Mouse (Mus musculus) thymus, adult 2 months (tissue): ENCODE data around the gene Clca2.

ENCODE experiments used
- CTCF ChIP-seq: fragments of 200-500 bp; IDR thresholded peaks from 2 replicates; pipeline ENCODE4 v1.5.1; 2012; ENCODE audit warnings: mild to moderate bottlenecking, control low read depth, low read length, moderate library complexity, borderline replicate concordance; ENCODE audit not compliant: control insufficient read depth, poor library complexity, insufficient read depth; ENCODE audit errors: extremely low read depth
- POLR2A ChIP-seq: fragments of 200-500 bp; IDR thresholded peaks from 2 replicates; pipeline ENCODE4 v1.6.1; 2012; ENCODE audit warnings: mild to moderate bottlenecking, low read length, control low read depth, moderate library complexity; ENCODE audit not compliant: control insufficient read depth, poor library complexity, insufficient read depth; ENCODE audit errors: extremely low read depth

GRCm38 (mm10) chr3:145147483-145147882, 48.2 kb upstream of the Clca2 start:
- TF ChIP-seq CTCF (no peak), POLR2A (no peak)
